Mouse (Mus musculus): ENCODE measurements around the gene 4930524N10Rik.

GRCm38 (mm10) chrX:154343292-154343691, at the start of gene 4930524N10Rik:
- no peak for TF ChIP-seq POLR2A (IDR thresholded peaks at IDR 0.05; ENCODE audit: insufficient read depth, low read depth, low read length)
- TF ChIP-seq CTCF (IDR thresholded peaks at IDR 0.05; ENCODE audit: insufficient read depth, low read depth, low read length), result no peak

Data from olfactory bulb, adult 2 months (tissue).